Mouse (Mus musculus) left cerebral cortex, adult 2 months (tissue): ENCODE data around the gene Amfr. TPM values are rescaled to one million over a fixed set of nuclear protein-coding genes. Genes with fewer than 3 reads are reported as not detected.

Experiments
- DNase-seq, 2 experiments: peaks; one replicate each; pipeline ENCODE4 v3.0.0; 2021 to 2022; ENCODE audit warnings: low spot score in 2 of 2, mixed read lengths in 1 of 2; ENCODE audit errors: extremely low spot score in 1 of 2
- H3K27ac ChIP-seq: fragments of 200-600 bp; 2 replicates; pipeline ENCODE4 v1.8.1; 2022
- H3K4me3 ChIP-seq: fragments of 200-600 bp; 2 replicates; pipeline ENCODE4 v1.8.1; 2022
- CTCF ChIP-seq: fragments of 200-600 bp; IDR thresholded peaks from 2 replicates; pipeline ENCODE4 v1.8.1; 2022; ENCODE audit warnings: antibody characterized with exemption, mild to moderate bottlenecking, moderate library complexity
- intact Hi-C: fragments of 180-260 bp; cut with DNase I; formaldehyde crosslinking; loops from one replicate; pipeline ENCODE4 v1.15.1; 2025
- total RNA-seq, 2 experiments: library from RNA; stranded (reverse); gene quantifications; 2 replicates each; pipeline ENCODE4 v1.2.3; 2021

Amfr gene
- total RNA-seq, 2 experiments from 2014 or later, result 114 to 118 TPM

GRCm38 (mm10) chr8:93976446-93977211 lies 36.0 kb downstream of the Amfr start:
- TF ChIP-seq CTCF, result peak; percentile 42
- peak in 1 of 2 experiments; percentile 6 for DNase-seq
- H3K27ac ChIP-seq, result no peak overlapping the region
- no peak overlapping the region for H3K4me3 ChIP-seq
- intact Hi-C loops, result no loop called here

- no peak overlapping the region for H3K27ac ChIP-seq
- no peak overlapping the region for H3K4me3 ChIP-seq
- intact Hi-C loops, result no loop called here
- TF ChIP-seq CTCF, result no peak
- DNase-seq, result peak in 1 of 2 experiments; percentile 7
These were observed 37.3 kb downstream of the Amfr start for GRCm38 (mm10) chr8:93975358-93975757.

- no peak overlapping the region for H3K27ac ChIP-seq
- peak in 1 of 2 experiments; percentile 9 for DNase-seq
- intact Hi-C loops, result no loop called here
- no peak for TF ChIP-seq CTCF
- no peak overlapping the region for H3K4me3 ChIP-seq
These were observed 37.9 kb downstream of the Amfr start for GRCm38 (mm10) chr8:93974602-93975186.

GRCm38 (mm10) chr8:93973831-93974375 lies 38.7 kb downstream of the Amfr start:
- DNase-seq, result peak in 1 of 2 experiments; percentile 10
- H3K27ac ChIP-seq, result no peak overlapping the region
- H3K4me3 ChIP-seq, result no peak overlapping the region
- intact Hi-C loops, result no loop called here
- TF ChIP-seq CTCF, result no peak

GRCm38 (mm10) chr8:93972971-93973734 lies 39.5 kb downstream of the Amfr start:
- peak in 1 of 2 experiments; percentile 20 for DNase-seq
- no peak for TF ChIP-seq CTCF
- Histone ChIP-seq H3K4me3 (no peak overlapping the region), H3K27ac (peak overlapping the region; percentile 34)
- intact Hi-C loops, result no loop called here

GRCm38 (mm10) chr8:93972211-93972610 lies 40.4 kb downstream of the Amfr start:
- intact Hi-C loops, result no loop called here
- DNase-seq, result no peak
- Histone ChIP-seq H3K4me3 (no peak overlapping the region), H3K27ac (peak overlapping the region; percentile 20; the same call in 1 of the 2 replicates)
- no peak for TF ChIP-seq CTCF

GRCm38 (mm10) chr8:93971451-93971850 lies 41.2 kb downstream of the Amfr start:
- peak in 1 of 2 experiments; percentile 9 for DNase-seq
- TF ChIP-seq CTCF, result no peak
- intact Hi-C loops, result no loop called here
- no peak overlapping the region for H3K27ac ChIP-seq
- no peak overlapping the region for H3K4me3 ChIP-seq

- no peak for TF ChIP-seq CTCF
- no peak overlapping the region for H3K27ac ChIP-seq
- H3K4me3 ChIP-seq, result no peak overlapping the region
- DNase-seq, result no peak
- intact Hi-C loops, result no loop called here
These were observed 42.9 kb downstream of the Amfr start for GRCm38 (mm10) chr8:93969626-93970340.

GRCm38 (mm10) chr8:93968293-93968692 lies 44.3 kb downstream of the Amfr start:
- TF ChIP-seq CTCF, result no peak
- no peak for DNase-seq
- intact Hi-C loops, result no loop called here
- H3K27ac ChIP-seq, result no peak overlapping the region
- H3K4me3 ChIP-seq, result no peak overlapping the region

- no peak for DNase-seq
- no peak for TF ChIP-seq CTCF
- Histone ChIP-seq H3K27ac (peak overlapping the region; percentile 2; the same call in 1 of the 2 replicates), H3K4me3 (no peak overlapping the region)
- intact Hi-C loops, result no loop called here
These were observed 51.7 kb downstream of the Amfr start for GRCm38 (mm10) chr8:93960909-93961308.

GRCm38 (mm10) chr8:93958402-93958801 lies 54.2 kb downstream of the Amfr start:
- no peak overlapping the region for H3K4me3 ChIP-seq
- intact Hi-C loops, result no loop called here
- no peak for TF ChIP-seq CTCF
- DNase-seq, result no peak
- H3K27ac ChIP-seq, result no peak overlapping the region
